8 mouse cellular contexts compared by ENCODE assay signal in the genomic region with DNA sequence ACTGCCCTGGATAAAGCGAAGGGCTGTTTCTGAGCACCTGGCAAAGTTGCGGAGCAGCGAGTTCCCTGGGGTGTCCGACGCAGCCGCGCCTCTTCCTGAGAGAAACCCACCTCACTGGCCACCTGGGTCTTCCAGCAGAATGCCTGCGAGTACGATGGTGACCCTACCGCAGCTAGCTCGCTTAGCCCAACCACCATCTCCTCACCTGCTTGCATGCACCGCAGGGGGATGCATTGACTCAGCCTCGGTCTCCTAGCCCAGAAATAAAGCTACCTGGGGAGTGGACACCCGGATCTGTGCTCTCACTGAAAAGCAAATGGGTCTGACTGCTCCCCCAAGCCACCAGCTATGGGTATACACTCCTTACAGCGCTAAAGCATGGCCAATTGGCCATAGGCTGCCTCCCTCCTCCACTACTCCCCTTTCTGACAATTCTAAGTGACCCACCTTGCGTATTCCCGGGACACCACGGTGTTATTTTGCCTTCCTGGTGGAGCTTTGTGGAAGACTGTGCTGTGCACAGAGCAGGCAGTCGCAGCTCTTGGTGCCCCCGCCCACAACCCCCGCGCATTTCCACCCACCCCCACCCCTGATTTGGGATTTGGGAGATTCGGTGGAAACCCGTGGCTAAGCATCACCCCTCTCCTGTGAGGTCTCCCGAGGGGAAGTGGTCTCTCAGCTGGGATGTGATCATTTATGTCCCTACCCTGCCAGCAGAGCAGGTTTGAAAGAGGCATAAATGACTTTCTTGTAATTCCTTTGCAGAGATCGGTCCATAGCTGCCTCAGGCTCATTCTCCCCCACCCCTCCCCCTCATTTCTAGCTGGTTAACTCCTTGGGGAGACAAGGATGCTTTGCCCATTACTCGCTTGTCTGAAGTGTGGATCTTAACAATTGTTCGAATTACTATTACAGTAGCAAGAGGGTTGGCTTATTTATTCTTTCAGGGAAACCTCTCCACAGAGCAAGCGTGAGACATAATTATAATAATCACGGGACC. TPM values are rescaled to one million over a fixed set of nuclear protein-coding genes. Genes with fewer than 3 reads are reported as not detected.
DNase-seq lines count a peak whose midpoint lies in the region; ATAC-seq and TF ChIP-seq lines count a peak whose summit lies in the region.

A gene (minus strand): TSS at position 501 of the 1,000 bp plus-strand sequence.

- DNase-seq in gastrocnemius, adult 2 months = no peak
- DNase-seq in gastrocnemius, adult 18-20 months (ENCODE audit: low spot score) = no peak
- DNase-seq in testis, postnatal 14 days (ENCODE audit: low spot score) = no peak
- DNase-seq in left cerebral cortex, postnatal 10 days (ENCODE audit: extremely low spot score in 1 of 2, low spot score in 2 of 2) = peak; percentile 5 to 25
- no peak for DNase-seq in cerebellum, adult 11 months
- no peak for DNase-seq in kidney, postnatal 36 days

- no peaks in the 10 kb centered on the region for H3K9me3 ChIP-seq in neural tube, embryonic 13.5 days

- no peak within 1 kb of the TSS for H3K27ac ChIP-seq in gastrocnemius, adult 2 months
- H3K27ac ChIP-seq in testis, adult 2 months (ENCODE audit: control insufficient read depth, insufficient read depth, low read depth, low read length) = no peak within 1 kb of the TSS
- peak within 1 kb of the TSS; percentile 65 for H3K27ac ChIP-seq in neural tube, embryonic 13.5 days (replicated peaks)

- H3K4me2 ChIP-seq in neural tube, embryonic 13.5 days = peak within 1 kb of the TSS; percentile 98

- WGBS in neural tube, embryonic 13.5 days = 3% methylated on average over 30 of the region's 30 CpGs

- ATAC-seq in neural tube, embryonic 13.5 days (ENCODE audit: low read depth) = peak; percentile 15

- H3K27me3 ChIP-seq in testis, adult 2 months (ENCODE audit: control insufficient read depth, insufficient read depth, low read length) = no peaks in the 10 kb centered on the region
- H3K27me3 ChIP-seq in neural tube, embryonic 13.5 days = peaks cover 29% of the 10 kb centered on the region

- TF ChIP-seq POLR2A in testis, adult 2 months (IDR thresholded peaks at IDR 0.05; ENCODE audit: control insufficient read depth, low read depth, low read length) = no peak

- no peak for TF ChIP-seq CTCF in gastrocnemius, adult 2 months (IDR thresholded peaks at IDR 0.05)
- TF ChIP-seq CTCF in testis, adult 2 months (IDR thresholded peaks at IDR 0.05; ENCODE audit: control insufficient read depth, insufficient read depth, insufficient replicate concordance, low read depth, low read length) = no peak

- peak within 1 kb of the TSS; percentile 73 for H3K9ac ChIP-seq in neural tube, embryonic 13.5 days

- intact Hi-C loops in gastrocnemius, adult 2 months (cut with DNase I) = no loop called here
- intact Hi-C loops in left cerebral cortex, postnatal 10 days (cut with DNase I) = loop anchor here (5.0 kb wide), 1 partner anchor 519 kb away; no protein-coding TSS in a partner anchor

- H3K4me1 ChIP-seq in testis, adult 2 months (ENCODE audit: control insufficient read depth, insufficient read depth, low read length) = peaks cover 13% of the 10 kb centered on the region
- peaks cover 35% of the 10 kb centered on the region for H3K4me1 ChIP-seq in neural tube, embryonic 13.5 days (replicated peaks)

- H3K4me3 ChIP-seq in gastrocnemius, adult 2 months = peak within 1 kb of the TSS; percentile 60
- peak within 1 kb of the TSS; percentile 36; the same call in 1 of the 2 replicates for H3K4me3 ChIP-seq in testis, adult 2 months (ENCODE audit: control insufficient read depth, low read depth, low read length)
- peak within 1 kb of the TSS; percentile 53 for H3K4me3 ChIP-seq in neural tube, embryonic 13.5 days

- H3K36me3 ChIP-seq in testis, adult 2 months (ENCODE audit: control insufficient read depth, insufficient read depth, low read length) = no peaks in the 10 kb centered on the region
- H3K36me3 ChIP-seq in neural tube, embryonic 13.5 days = no peaks in the 10 kb centered on the region

RNA-seq across cellular contexts. Expression of the gene that starts here (rescaled TPM):
- total RNA-seq in gastrocnemius, adult 2 months (2021) = not detected
- not detected for total RNA-seq in gastrocnemius, adult 18-20 months (2021)
- polyA plus RNA-seq in testis, adult 2 months (2012; rRNA removed) = 0.11 TPM in 1 of 2 replicates, not detected in the other
- 100 to 1,000 TPM; 141 to 168 TPM for total RNA-seq in left cerebral cortex, postnatal 10 days (2021)
- 47.5 and 50.5 TPM in 2 replicates for polyA plus RNA-seq in neural tube, embryonic 13.5 days (2015; fragmentation: Nextera tagmentation; extraction: Ambion mirVana)

Comparison
In these comparisons a context has a peak if more than half of its experiments do, and no peak if none do; other contexts are left out.
1. RNA of the gene that starts here (total RNA-seq): 141 to 168 TPM in left cerebral cortex, postnatal 10 days; not detected in gastrocnemius, adult 2 months and not detected in gastrocnemius, adult 18-20 months; every median in the first group is over 100 times any median in the second.
2. RNA of the gene that starts here (polyA plus RNA-seq): 47.5 to 50.5 TPM in neural tube, embryonic 13.5 days; 0.11 TPM in testis, adult 2 months; every median in the first group is over 10 times any median in the second.
3. DNase-seq: peak in left cerebral cortex, postnatal 10 days (2 of 2); none in gastrocnemius, adult 2 months (single experiment), gastrocnemius, adult 18-20 months (single experiment), testis, postnatal 14 days (single experiment), cerebellum, adult 11 months (single experiment) and kidney, postnatal 36 days (0 of 2).
4. Peak in every context shown above with its lines, with median percentiles within 50 percentile points of each other: H3K4me3 ChIP-seq.